Mouse (Mus musculus): ENCODE measurements around the gene Uts2. TPM values are rescaled to one million over a fixed set of nuclear protein-coding genes. Genes with fewer than 3 reads are reported as not detected.

The Uts2 gene
- polyA plus RNA-seq, 1 experiment from 2014 or later, result not detected

- 51% methylated on average over 21 of the region's 21 CpGs for WGBS
- no peak overlapping the region for H3K4me3 ChIP-seq (replicated peaks; ENCODE audit: low read depth, low read length)
- H3K9me3 ChIP-seq (replicated peaks; ENCODE audit: low read length), result no peaks in the 10 kb centered on the region
- DNase-seq (ENCODE audit: low spot score) (no peak), ATAC-seq (replicated peaks; ENCODE audit: low FRiP score, low read depth) (no peak)
- H3K27me3 ChIP-seq (ENCODE audit: insufficient read depth, low read length), result no peaks in the 10 kb centered on the region
- TF ChIP-seq CTCF (IDR thresholded peaks at IDR 0.05; ENCODE audit: low read depth), result peak; percentile 41; the same call in 1 of the 2 replicates
- no peak overlapping the region for H3K4me2 ChIP-seq (ENCODE audit: low read length)
- no peak overlapping the region for H3K9ac ChIP-seq (ENCODE audit: low read depth, low read length)
- H3K4me1 ChIP-seq (replicated peaks; ENCODE audit: insufficient read depth, low read length), result no peaks in the 10 kb centered on the region
- H3K36me3 ChIP-seq (ENCODE audit: insufficient read depth, low read length), result no peaks in the 10 kb centered on the region
- no peak overlapping the region for H3K27ac ChIP-seq
These were observed 18.6 kb upstream of the Uts2 start for GRCm38 (mm10) chr4:150978156-150978910.

GRCm38 (mm10) chr4:150979455-150979854 lies 17.4 kb upstream of the Uts2 start:
- WGBS, result 69% methylated on average over 9 of the region's 9 CpGs
- no peak for TF ChIP-seq CTCF (IDR thresholded peaks at IDR 0.05; ENCODE audit: low read depth)
- Histone ChIP-seq H3K9ac (ENCODE audit: low read depth, low read length) (no peak overlapping the region), H3K36me3 (ENCODE audit: insufficient read depth, low read length) (no peaks in the 10 kb centered on the region), H3K4me3 (replicated peaks; ENCODE audit: low read depth, low read length) (no peak overlapping the region), H3K27ac (no peak overlapping the region), H3K27me3 (ENCODE audit: insufficient read depth, low read length) (no peaks in the 10 kb centered on the region), H3K4me1 (replicated peaks; ENCODE audit: insufficient read depth, low read length) (no peaks in the 10 kb centered on the region), H3K4me2 (ENCODE audit: low read length) (no peak overlapping the region), H3K9me3 (replicated peaks; ENCODE audit: low read length) (no peaks in the 10 kb centered on the region)
- ATAC-seq (replicated peaks; ENCODE audit: low FRiP score, low read depth) (no peak), DNase-seq (ENCODE audit: low spot score) (no peak)

DNA sequence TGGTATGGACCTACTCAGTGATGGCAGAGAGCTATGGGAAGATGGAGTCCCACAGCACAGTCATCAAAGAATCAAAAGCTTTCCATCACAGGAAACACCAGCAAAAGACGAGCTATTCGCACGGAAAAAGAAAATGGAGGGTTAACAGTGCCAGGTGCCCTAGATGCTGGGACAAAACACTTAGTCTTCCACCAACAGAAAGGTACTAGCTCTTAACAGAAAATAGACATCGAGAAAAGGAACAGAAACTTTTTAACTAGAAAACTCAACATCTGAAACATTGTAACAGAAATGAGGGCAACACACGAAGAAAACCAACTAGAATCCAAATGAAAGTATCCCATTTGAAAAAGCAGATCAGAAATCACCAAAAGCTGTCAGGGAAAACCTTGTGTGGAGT lies 16.7 kb upstream of the Uts2 start:
- no peak overlapping the region for H3K27ac ChIP-seq
- no peaks in the 10 kb centered on the region for H3K9me3 ChIP-seq (replicated peaks; ENCODE audit: low read length)
- H3K4me2 ChIP-seq (ENCODE audit: low read length), result no peak overlapping the region
- TF ChIP-seq CTCF (IDR thresholded peaks at IDR 0.05; ENCODE audit: low read depth), result no peak
- ATAC-seq (replicated peaks; ENCODE audit: low FRiP score, low read depth) (no peak), DNase-seq (ENCODE audit: low spot score) (no peak)
- no peaks in the 10 kb centered on the region for H3K4me1 ChIP-seq (replicated peaks; ENCODE audit: insufficient read depth, low read length)
- no peak overlapping the region for H3K9ac ChIP-seq (ENCODE audit: low read depth, low read length)
- WGBS, result 89% methylated on average over 5 of the region's 5 CpGs
- no peaks in the 10 kb centered on the region for H3K27me3 ChIP-seq (ENCODE audit: insufficient read depth, low read length)
- H3K36me3 ChIP-seq (ENCODE audit: insufficient read depth, low read length), result no peaks in the 10 kb centered on the region
- H3K4me3 ChIP-seq (replicated peaks; ENCODE audit: low read depth, low read length), result no peak overlapping the region

DNA sequence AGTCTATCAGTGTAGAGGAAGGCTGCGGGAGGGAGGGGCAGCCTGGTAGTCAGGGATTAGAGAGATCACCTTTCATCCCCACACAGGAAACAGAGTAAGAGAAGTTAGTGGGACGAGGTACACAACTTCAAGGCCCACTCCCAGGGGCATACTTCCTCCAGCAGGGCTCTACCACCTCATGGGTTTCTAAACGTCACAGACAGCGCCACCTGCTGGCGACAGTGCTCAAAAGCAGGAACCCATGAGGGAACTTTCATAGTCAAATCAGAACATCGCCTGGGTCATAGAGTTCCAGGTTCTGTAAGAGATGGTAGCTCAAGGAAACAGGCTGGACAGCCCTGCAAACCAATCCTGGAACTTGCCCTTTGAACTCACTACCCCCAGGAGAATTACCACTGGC lies 6.7 kb upstream of the Uts2 start:
- DNase-seq (ENCODE audit: low spot score) (peak; percentile 35), ATAC-seq (replicated peaks; ENCODE audit: low FRiP score, low read depth) (no peak)
- Histone ChIP-seq H3K36me3 (ENCODE audit: insufficient read depth, low read length) (no peaks in the 10 kb centered on the region), H3K27me3 (ENCODE audit: insufficient read depth, low read length) (no peaks in the 10 kb centered on the region), H3K4me2 (ENCODE audit: low read length) (no peak overlapping the region), H3K27ac (no peak overlapping the region), H3K9ac (ENCODE audit: low read depth, low read length) (no peak overlapping the region), H3K4me1 (replicated peaks; ENCODE audit: insufficient read depth, low read length) (no peaks in the 10 kb centered on the region), H3K4me3 (replicated peaks; ENCODE audit: low read depth, low read length) (no peak overlapping the region), H3K9me3 (replicated peaks; ENCODE audit: low read length) (no peaks in the 10 kb centered on the region)
- 47% methylated on average over 6 of the region's 6 CpGs for WGBS
- TF ChIP-seq CTCF (IDR thresholded peaks at IDR 0.05; ENCODE audit: low read depth), result peak; percentile 65

GRCm38 (mm10) chr4:150998626-150999025 lies 1.7 kb downstream of the Uts2 start:
- 90% methylated on average over 9 of the region's 9 CpGs for WGBS
- Histone ChIP-seq H3K27ac (no peak overlapping the region), H3K4me3 (replicated peaks; ENCODE audit: low read depth, low read length) (no peak overlapping the region), H3K4me1 (replicated peaks; ENCODE audit: insufficient read depth, low read length) (no peaks in the 10 kb centered on the region), H3K9ac (ENCODE audit: low read depth, low read length) (no peak overlapping the region), H3K9me3 (replicated peaks; ENCODE audit: low read length) (no peaks in the 10 kb centered on the region), H3K4me2 (ENCODE audit: low read length) (no peak overlapping the region), H3K27me3 (ENCODE audit: insufficient read depth, low read length) (no peaks in the 10 kb centered on the region), H3K36me3 (ENCODE audit: insufficient read depth, low read length) (no peaks in the 10 kb centered on the region)
- no peak for TF ChIP-seq CTCF (IDR thresholded peaks at IDR 0.05; ENCODE audit: low read depth)
- DNase-seq (ENCODE audit: low spot score), result no peak
- ATAC-seq (replicated peaks; ENCODE audit: low FRiP score, low read depth), result no peak

GRCm38 (mm10) chr4:151001397-151001796 lies 4.5 kb downstream of the Uts2 start:
- Histone ChIP-seq H3K36me3 (ENCODE audit: insufficient read depth, low read length) (no peaks in the 10 kb centered on the region), H3K4me2 (ENCODE audit: low read length) (no peak overlapping the region), H3K9ac (ENCODE audit: low read depth, low read length) (no peak overlapping the region), H3K4me3 (replicated peaks; ENCODE audit: low read depth, low read length) (no peak overlapping the region), H3K27ac (no peak overlapping the region), H3K4me1 (replicated peaks; ENCODE audit: insufficient read depth, low read length) (no peaks in the 10 kb centered on the region), H3K9me3 (replicated peaks; ENCODE audit: low read length) (no peaks in the 10 kb centered on the region), H3K27me3 (ENCODE audit: insufficient read depth, low read length) (no peaks in the 10 kb centered on the region)
- no peak for ATAC-seq (replicated peaks; ENCODE audit: low FRiP score, low read depth)
- no peak for DNase-seq (ENCODE audit: low spot score)
- WGBS, result 52% methylated on average over 13 of the region's 13 CpGs
- TF ChIP-seq CTCF (IDR thresholded peaks at IDR 0.05; ENCODE audit: low read depth), result no peak

Data from kidney, postnatal 0 days (tissue).